Mouse (Mus musculus): ENCODE results near the gene Prdm1.

- TF ChIP-seq CTCF (IDR thresholded peaks at IDR 0.05): no peak
- TF ChIP-seq POLR2A (IDR thresholded peaks at IDR 0.05; ENCODE audit: insufficient read depth, low read depth, low read length): no peak
- TF ChIP-seq EP300 (IDR thresholded peaks at IDR 0.05; ENCODE audit: insufficient read depth, low read depth, low read length): no peak
These were observed 108.1 kb downstream of the Prdm1 start for GRCm38 (mm10) chr10:44420211-44420610.
